Mouse (Mus musculus) kidney, adult 2 months (tissue): ENCODE data around the gene Hectd2. TPM values are rescaled to one million over a fixed set of nuclear protein-coding genes. Genes with fewer than 3 reads are reported as not detected.

Source experiments
- DNase-seq: peaks from one replicate; pipeline ENCODE4 v3.0.0; 2021
- H3K27ac ChIP-seq: fragments of 200-500 bp; 2 replicates; pipeline ENCODE4 v1.5.1; 2012; ENCODE audit warnings: low read depth, low read length, control low read depth, inconsistent platforms; ENCODE audit not compliant: insufficient read depth
- H3K27me3 ChIP-seq: fragments of 200-500 bp; replicated peaks from 2 replicates; pipeline ENCODE4 v1.6.1; 2012; ENCODE audit warnings: mild to moderate bottlenecking, moderate library complexity, low read length, inconsistent platforms; ENCODE audit not compliant: control insufficient read depth, insufficient read depth
- H3K36me3 ChIP-seq: fragments of 200-500 bp; 2 replicates; pipeline ENCODE4 v1.6.1; 2012; ENCODE audit warnings: mild to moderate bottlenecking, moderate library complexity, low read length, inconsistent platforms; ENCODE audit not compliant: control insufficient read depth, insufficient read depth
- H3K4me1 ChIP-seq: fragments of 200-500 bp; 2 replicates; pipeline ENCODE4 v1.6.1; 2011; ENCODE audit warnings: low read length; ENCODE audit not compliant: control insufficient read depth, insufficient read depth
- H3K4me3 ChIP-seq: fragments of 200-500 bp; 2 replicates; pipeline ENCODE4 v1.5.1; 2011; ENCODE audit warnings: mild to moderate bottlenecking, low read depth, low read length, control low read depth; ENCODE audit not compliant: insufficient read depth
- CTCF ChIP-seq: fragments of 200-500 bp; conservative IDR thresholded peaks from 2 replicates; pipeline ENCODE4 v1.5.1; 2011; ENCODE audit warnings: low read depth, mild to moderate bottlenecking, control low read depth, low read length, moderate library complexity, mixed read lengths; ENCODE audit not compliant: insufficient read depth, insufficient read length
- POLR2A ChIP-seq: fragments of 200-500 bp; IDR thresholded peaks from one replicate; pipeline ENCODE4 v1.6.1; 2011; ENCODE audit warnings: low read depth, low read length, control low read depth
- WGBS: fragments of 180-500 bp; shearing (Covaris S2); methylation state at CpG from one replicate; pipeline ENCODE4 v1.1.7; 2018; 5-methylcytosine and 5-hydroxymethylcytosine counted together
- polyA plus RNA-seq: library from polyadenylated mRNA; depleted of rRNA; stranded (reverse); fragments of >200 nt; gene quantifications from 2 replicates; pipeline ENCODE4 v1.2.3, GENCODE M21; 2012

The Hectd2 gene
- polyA plus RNA-seq, 1 experiment: 0.41 TPM

- no peak overlapping the region for H3K27ac ChIP-seq
- WGBS: 52% methylated on average over 9 of the region's 9 CpGs
Measured at GRCm38 (mm10) chr19:36629394-36629910, 75.0 kb downstream of the Hectd2 start.

GRCm38 (mm10) chr19:36630361-36630760, 75.9 kb downstream of the Hectd2 start:
- H3K27me3 ChIP-seq: no peaks in the 10 kb centered on the region
- H3K4me1 ChIP-seq: no peaks in the 10 kb centered on the region
- no peak overlapping the region for H3K4me3 ChIP-seq
- peak; percentile 12 for DNase-seq
- TF ChIP-seq POLR2A (no peak), CTCF (no peak)
- no peaks in the 10 kb centered on the region for H3K36me3 ChIP-seq
- 77% methylated on average over 5 of the region's 5 CpGs for WGBS
- no peak overlapping the region for H3K27ac ChIP-seq

More at GRCm38 (mm10) chr19:36629394-36629910, 75.0 kb downstream of the Hectd2 start:
- H3K4me1 ChIP-seq: no peaks in the 10 kb centered on the region
- DNase-seq: peak; percentile 21
- TF ChIP-seq POLR2A: no peak
- no peak for TF ChIP-seq CTCF
- no peak overlapping the region for H3K4me3 ChIP-seq
- no peaks in the 10 kb centered on the region for H3K36me3 ChIP-seq
- no peaks in the 10 kb centered on the region for H3K27me3 ChIP-seq

GRCm38 (mm10) chr19:36634771-36635170, 80.3 kb downstream of the Hectd2 start:
- WGBS: 92% methylated on average over 7 of the region's 7 CpGs
- Histone ChIP-seq H3K27ac (no peak overlapping the region), H3K4me3 (no peak overlapping the region), H3K4me1 (no peaks in the 10 kb centered on the region), H3K27me3 (no peaks in the 10 kb centered on the region), H3K36me3 (no peaks in the 10 kb centered on the region)
- DNase-seq: no peak
- TF ChIP-seq POLR2A: no peak
- no peak for TF ChIP-seq CTCF

GRCm38 (mm10) chr19:36637223-36637622, 82.8 kb downstream of the Hectd2 start:
- no peaks in the 10 kb centered on the region for H3K36me3 ChIP-seq
- TF ChIP-seq CTCF: no peak
- TF ChIP-seq POLR2A: no peak
- no peaks in the 10 kb centered on the region for H3K4me1 ChIP-seq
- no peaks in the 10 kb centered on the region for H3K27me3 ChIP-seq
- 93% methylated on average over 3 of the region's 3 CpGs for WGBS
- H3K4me3 ChIP-seq: no peak overlapping the region
- DNase-seq: no peak
- H3K27ac ChIP-seq: no peak overlapping the region

- H3K4me3 ChIP-seq: no peak overlapping the region
- WGBS: 66% methylated on average over 7 of the region's 7 CpGs
- no peak overlapping the region for H3K27ac ChIP-seq
- H3K36me3 ChIP-seq: no peaks in the 10 kb centered on the region
- DNase-seq: peak; percentile 25
- no peaks in the 10 kb centered on the region for H3K4me1 ChIP-seq
- H3K27me3 ChIP-seq: no peaks in the 10 kb centered on the region
- TF ChIP-seq CTCF: no peak
- no peak for TF ChIP-seq POLR2A
Measured at GRCm38 (mm10) chr19:36637948-36638587, 83.6 kb downstream of the Hectd2 start.

DNA sequence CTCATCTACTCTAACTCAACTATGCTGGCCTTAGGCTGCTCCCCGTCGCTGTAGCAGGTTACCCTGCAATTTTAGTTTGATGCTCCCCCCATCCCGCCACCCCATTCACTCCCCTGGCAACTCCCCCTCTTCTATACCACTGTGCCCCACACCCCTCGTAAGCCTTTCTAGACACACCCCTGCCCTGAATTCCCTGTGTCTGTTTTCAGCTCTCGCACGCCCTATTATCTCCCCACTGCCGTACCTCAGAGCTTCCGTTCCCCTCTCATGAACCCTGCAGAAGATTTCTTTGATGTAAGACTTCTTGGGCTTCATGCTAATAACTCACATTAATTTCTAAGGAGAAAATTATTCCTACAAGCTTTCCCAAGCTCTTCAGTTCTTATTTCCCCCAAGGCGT, 84.6 kb downstream of the Hectd2 start:
- TF ChIP-seq POLR2A: no peak
- no peak for TF ChIP-seq CTCF
- H3K27me3 ChIP-seq: no peaks in the 10 kb centered on the region
- no peak overlapping the region for H3K27ac ChIP-seq
- no peak overlapping the region for H3K4me3 ChIP-seq
- DNase-seq: no peak
- 91% methylated on average over 9 of the region's 9 CpGs for WGBS
- no peaks in the 10 kb centered on the region for H3K4me1 ChIP-seq
- H3K36me3 ChIP-seq: no peaks in the 10 kb centered on the region

GRCm38 (mm10) chr19:36641128-36641527, 86.7 kb downstream of the Hectd2 start:
- Histone ChIP-seq H3K4me1 (no peaks in the 10 kb centered on the region), H3K4me3 (no peak overlapping the region), H3K27ac (no peak overlapping the region), H3K36me3 (no peaks in the 10 kb centered on the region), H3K27me3 (no peaks in the 10 kb centered on the region)
- WGBS: 74% methylated on average over 3 of the region's 3 CpGs
- no peak for DNase-seq
- TF ChIP-seq CTCF: no peak
- TF ChIP-seq POLR2A: no peak
